Mouse (Mus musculus) kidney, postnatal 14 days (tissue): Measurements from ENCODE around the gene Tns1.

Experiments
- DNase-seq: peaks from one replicate; pipeline ENCODE4 v3.0.0; 2022; ENCODE audit warnings: mixed read lengths

Tns1 gene

GRCm38 (mm10) chr1:74031771-74032609 is 92.3 kb downstream of the Tns1 start:
- peak; percentile 61 for DNase-seq

GRCm38 (mm10) chr1:74030901-74031360 is 93.3 kb downstream of the Tns1 start:
- peak; percentile 92 for DNase-seq

- DNase-seq = no peak
These were observed 94.0 kb downstream of the Tns1 start for GRCm38 (mm10) chr1:74030285-74030684.

GRCm38 (mm10) chr1:74029669-74030068 is 94.6 kb downstream of the Tns1 start:
- no peak for DNase-seq

GRCm38 (mm10) chr1:74028881-74029266 is 95.4 kb downstream of the Tns1 start:
- peak; percentile 71 for DNase-seq

GRCm38 (mm10) chr1:74028118-74028880 is 96.0 kb downstream of the Tns1 start:
- peak; percentile 37 for DNase-seq

- peak; percentile 91 for DNase-seq
These were observed 96.6 kb downstream of the Tns1 start for GRCm38 (mm10) chr1:74027559-74028091.

- DNase-seq = peak; percentile 34
These were observed 97.5 kb downstream of the Tns1 start for GRCm38 (mm10) chr1:74026703-74027195.

- DNase-seq = peak; percentile 74
These were observed 98.5 kb downstream of the Tns1 start for GRCm38 (mm10) chr1:74025651-74026226.

- DNase-seq = peak; percentile 74
These were observed 99.0 kb downstream of the Tns1 start for GRCm38 (mm10) chr1:74025227-74025626.

GRCm38 (mm10) chr1:74024452-74025190 is 99.6 kb downstream of the Tns1 start:
- DNase-seq = peak; percentile 47

- DNase-seq = peak; percentile 30
These were observed 101.3 kb downstream of the Tns1 start for GRCm38 (mm10) chr1:74022998-74023397.

- no peak for DNase-seq
These were observed 101.7 kb downstream of the Tns1 start for GRCm38 (mm10) chr1:74022536-74022935.

- DNase-seq = no peak
These were observed 104.0 kb downstream of the Tns1 start for GRCm38 (mm10) chr1:74020235-74020634.

- DNase-seq = peak; percentile 59
These were observed 106.7 kb downstream of the Tns1 start for GRCm38 (mm10) chr1:74017399-74018172.

- DNase-seq = peak; percentile 76
These were observed 107.6 kb downstream of the Tns1 start for GRCm38 (mm10) chr1:74016618-74017017.

GRCm38 (mm10) chr1:74015513-74016234 is 108.6 kb downstream of the Tns1 start:
- peak; percentile 82 for DNase-seq

GRCm38 (mm10) chr1:74014538-74015327 is 109.5 kb downstream of the Tns1 start:
- peak; percentile 90 for DNase-seq

- DNase-seq = peak; percentile 90
These were observed 110.8 kb downstream of the Tns1 start for GRCm38 (mm10) chr1:74013296-74014031.
